Mouse (Mus musculus) ES-CJ7 (cell line): ENCODE data around the gene Lrrc72.

Source experiments
- DNase-seq: peaks from one replicate; pipeline ENCODE4 v3.0.0; 2011; ENCODE audit warnings: low read depth, low spot score

The Lrrc72 gene

GRCm38 (mm10) chr12:36253298-36253697, at the start of gene Lrrc72:
Lrrc72 (minus strand) TSS chr12:36253398.
- DNase-seq = no peak

DNA sequence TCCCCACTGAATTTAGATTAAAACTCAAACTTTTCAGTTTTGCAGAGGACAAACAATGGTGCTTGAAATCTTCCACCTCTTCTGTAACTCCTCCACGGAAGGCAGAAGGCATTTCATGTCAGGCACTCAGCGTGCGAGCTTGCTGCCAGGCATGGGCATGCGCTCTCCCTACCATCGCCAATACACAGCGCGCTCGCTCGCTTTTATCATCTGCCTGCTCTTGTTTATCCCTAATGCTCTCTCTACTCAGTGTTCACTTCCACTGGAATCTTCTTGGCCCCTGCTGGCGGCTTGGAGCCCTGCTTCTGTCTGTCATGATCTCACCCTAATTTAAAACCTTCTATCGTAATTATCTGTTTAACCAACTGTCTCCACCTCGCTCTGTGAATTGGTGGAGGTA, 49.1 kb upstream of the Lrrc72 start:
- peak; percentile 6 for DNase-seq

GRCm38 (mm10) chr12:36291346-36291745, 38.1 kb upstream of the Lrrc72 start:
- DNase-seq = no peak

GRCm38 (mm10) chr12:36290465-36290864, 37.3 kb upstream of the Lrrc72 start:
- no peak for DNase-seq

- no peak for DNase-seq
These were observed 36.4 kb upstream of the Lrrc72 start for GRCm38 (mm10) chr12:36289634-36290033.

DNA sequence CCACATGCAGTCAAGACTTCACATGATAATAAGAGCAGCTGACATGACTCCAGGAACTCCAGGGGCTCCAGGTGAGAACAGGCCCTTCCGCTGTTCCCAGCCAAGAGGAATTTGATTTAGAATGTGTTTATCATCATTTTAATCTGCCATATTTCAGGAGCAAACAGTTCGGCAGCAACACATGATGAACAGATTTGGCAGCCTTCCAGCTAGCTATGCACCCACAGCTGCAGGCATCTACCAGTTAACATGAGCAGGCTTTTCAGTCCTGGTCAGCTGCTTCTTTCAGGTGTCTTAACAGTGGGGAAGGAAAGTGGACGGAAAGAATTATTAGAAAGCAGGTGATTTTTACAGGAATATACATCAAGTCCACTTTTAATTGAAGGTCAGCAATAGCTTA, 21.6 kb upstream of the Lrrc72 start:
- no peak for DNase-seq

DNA sequence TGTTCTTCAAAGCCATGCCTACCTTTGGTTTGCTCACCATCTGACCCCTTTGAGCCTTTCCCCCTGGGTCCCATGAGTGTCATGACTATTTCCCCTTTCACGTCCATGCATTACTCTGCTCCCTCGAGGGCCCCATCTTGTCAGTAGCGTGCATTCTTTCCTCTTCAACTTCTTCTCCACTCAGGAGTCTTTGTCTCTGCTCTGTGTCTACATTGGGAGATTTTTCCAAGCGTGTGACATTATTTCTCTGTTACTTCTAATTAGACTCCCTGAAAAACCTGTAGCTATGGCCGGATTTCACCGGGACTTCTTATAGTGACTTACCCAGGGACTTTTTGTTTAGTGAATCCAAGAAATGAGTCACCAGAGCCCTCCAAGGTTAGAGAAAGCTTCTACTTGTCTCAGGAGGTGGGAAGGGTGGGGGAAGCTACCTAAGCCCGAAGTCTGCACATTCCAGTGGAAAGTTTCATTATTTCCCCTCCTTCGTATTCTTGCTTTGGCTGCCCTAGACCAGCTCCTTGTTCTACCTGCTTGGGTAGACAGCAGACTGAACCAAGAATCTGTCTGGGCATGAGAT, 14.6 kb upstream of the Lrrc72 start:
- DNase-seq = no peak

DNA sequence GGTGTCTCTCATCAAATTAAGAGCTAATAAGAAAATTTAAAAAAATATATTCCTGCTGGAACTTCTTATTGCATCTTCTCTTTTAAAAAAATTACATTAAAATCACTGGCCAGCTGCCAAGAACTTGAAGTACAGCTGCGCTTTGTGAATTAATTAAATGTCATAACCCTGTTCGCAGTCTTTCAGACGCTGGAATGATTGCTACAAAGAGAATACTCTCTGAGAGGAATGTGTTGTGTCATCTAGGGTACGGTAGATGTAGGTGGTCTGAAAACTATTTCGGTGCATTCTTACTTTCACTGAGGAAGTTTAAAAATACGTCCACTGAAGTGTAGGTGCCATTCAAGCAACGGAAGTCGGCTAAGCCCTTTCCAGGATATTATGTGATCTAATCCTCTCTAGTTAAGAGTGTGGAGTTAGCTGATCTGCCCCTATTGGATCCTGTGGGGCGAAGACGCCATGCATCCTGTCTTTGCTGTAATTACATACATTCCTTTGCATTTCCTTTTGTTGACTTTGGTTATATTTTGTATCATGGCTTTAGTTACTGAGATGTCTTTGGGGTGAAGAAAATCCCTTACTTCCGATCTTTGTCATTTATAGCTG, 9.0 kb upstream of the Lrrc72 start:
- DNase-seq = no peak

DNA sequence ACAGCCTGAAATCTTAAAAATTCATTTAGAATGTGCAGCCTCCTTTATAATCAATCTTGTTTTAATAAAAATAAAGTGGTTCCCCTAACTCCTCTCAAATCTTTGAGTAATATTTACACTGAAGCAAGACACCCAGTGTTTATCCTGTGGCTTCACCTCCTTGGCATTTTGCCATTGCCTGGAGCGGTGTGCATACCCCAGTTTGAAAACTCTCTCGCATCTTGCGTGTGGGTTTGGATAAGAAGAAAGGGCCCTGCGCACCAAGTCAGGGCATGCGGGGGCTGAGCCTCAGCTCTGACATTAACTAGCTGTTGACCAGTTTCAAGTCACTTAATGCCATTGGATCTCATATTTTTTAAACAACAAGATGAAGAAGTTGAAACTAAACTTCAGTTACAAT, 2.2 kb upstream of the Lrrc72 start:
- no peak for DNase-seq

DNA sequence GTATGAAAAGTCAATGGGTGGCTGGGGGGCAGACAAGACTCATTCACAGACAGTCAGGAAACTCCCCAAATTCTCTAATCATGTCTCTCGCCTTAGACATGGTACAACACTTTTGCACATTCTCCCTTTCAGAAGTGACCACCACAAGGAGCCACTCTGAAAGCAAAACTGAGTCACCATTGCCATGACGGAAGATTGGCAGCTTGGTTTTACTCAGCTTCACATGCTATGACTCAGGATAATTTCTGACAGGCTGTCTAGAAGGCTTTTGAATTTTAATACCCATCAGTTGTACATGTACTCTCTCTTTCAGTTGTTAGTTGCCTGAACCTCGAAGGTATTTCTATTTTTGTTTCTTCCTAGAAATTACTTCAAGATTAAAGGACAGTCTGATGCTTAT, 12.0 kb downstream of the Lrrc72 start:
- no peak for DNase-seq

DNA sequence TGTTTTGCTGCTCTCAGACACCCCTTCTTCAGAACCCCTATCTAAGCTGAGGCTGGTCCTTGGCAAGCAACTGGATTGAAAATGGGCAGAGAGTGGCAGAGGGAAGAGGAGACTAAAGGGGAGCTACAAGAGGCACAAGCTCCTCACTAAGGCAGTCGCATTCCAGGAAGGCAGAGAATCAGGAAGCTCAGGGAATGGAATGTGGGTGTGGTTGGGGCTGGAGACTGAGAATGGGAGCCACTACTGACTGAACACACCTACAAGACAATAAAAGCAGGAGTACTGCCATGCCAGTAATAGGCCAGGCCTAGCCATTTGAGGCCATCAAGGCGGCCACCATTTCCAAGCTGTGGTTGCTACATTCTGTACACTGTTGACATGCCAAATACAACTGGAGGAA, 21.8 kb downstream of the Lrrc72 start:
- DNase-seq = peak; percentile 71

GRCm38 (mm10) chr12:36224392-36224791, 28.8 kb downstream of the Lrrc72 start:
- no peak for DNase-seq

DNA sequence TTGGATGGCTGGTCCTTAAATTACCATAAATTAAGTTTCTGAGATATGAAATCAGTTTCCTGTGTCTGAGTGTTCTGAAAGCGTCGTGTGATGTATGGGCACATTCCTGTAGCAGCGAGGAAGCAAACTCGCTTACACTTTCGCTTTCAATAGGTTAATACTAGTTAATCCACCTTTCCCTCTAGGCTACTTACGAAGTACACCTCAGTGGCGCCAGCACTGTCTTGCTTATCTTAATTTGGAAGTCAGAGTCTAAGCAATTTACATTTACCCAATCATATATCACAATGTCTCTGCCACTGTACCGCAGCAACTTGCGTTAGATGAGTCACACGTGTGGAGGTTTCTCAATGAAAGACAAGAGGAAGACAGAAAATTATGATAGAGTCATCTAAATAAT, 36.3 kb downstream of the Lrrc72 start:
- DNase-seq = no peak

- no peak for DNase-seq
These were observed 37.0 kb downstream of the Lrrc72 start for GRCm38 (mm10) chr12:36216230-36216629.

DNA sequence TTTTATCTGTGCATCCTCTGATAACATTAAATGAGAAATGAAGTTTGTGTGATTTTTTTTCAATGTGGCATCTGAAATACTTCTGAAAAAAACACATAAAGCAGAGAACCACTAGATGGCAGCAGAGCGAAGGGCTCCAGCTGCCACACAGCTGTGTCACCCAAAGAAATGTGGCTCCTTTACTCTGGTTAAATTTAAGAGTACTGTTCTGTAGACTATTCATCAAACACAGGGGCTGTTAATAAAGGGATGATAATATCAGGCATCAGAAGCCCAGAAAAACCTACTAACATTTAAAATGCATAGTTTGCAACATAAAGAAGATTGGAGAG, 38.1 kb downstream of the Lrrc72 start:
- peak; percentile 44 for DNase-seq

GRCm38 (mm10) chr12:36214389-36215148, 38.6 kb downstream of the Lrrc72 start:
- DNase-seq = no peak

DNA sequence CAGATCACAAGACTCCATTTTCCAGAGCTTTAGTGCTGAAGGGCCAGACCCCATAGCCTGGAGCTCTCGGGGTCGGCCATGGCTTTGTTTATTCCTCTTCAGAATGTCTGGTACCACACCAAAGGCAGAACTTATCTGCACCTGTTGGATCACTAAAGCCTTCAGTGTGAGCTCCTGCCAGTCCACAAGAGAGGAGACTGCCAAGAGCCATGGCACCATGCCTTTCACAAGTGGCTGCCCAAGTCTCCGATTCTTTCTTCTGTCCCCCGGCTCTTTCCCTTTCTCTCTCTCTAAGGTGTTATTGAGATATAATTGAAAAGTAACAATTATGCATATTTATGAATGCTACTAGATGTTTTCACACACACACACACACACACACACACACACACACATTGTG, 43.1 kb downstream of the Lrrc72 start:
- DNase-seq = no peak

GRCm38 (mm10) chr12:36208456-36208855, 44.7 kb downstream of the Lrrc72 start:
- peak; percentile 37 for DNase-seq

DNA sequence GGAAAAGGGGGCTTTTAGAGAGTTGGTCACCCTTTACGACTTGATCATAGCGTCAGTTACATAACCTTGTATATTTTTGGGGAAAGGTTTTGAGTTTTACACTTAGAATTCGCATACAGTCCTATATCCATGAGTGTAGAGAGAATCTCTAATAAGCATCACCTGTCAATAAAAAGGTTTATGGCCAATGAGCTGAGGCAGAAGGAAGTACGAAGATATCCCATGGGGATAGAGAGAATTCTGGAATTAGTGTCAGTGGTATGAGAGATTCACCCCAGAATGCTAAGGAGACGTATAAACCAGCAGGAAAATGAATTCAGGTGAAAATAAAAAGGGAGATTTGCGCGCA, 45.4 kb downstream of the Lrrc72 start:
- DNase-seq = no peak

GRCm38 (mm10) chr12:36207072-36207799, 46.0 kb downstream of the Lrrc72 start:
- no peak for DNase-seq

DNA sequence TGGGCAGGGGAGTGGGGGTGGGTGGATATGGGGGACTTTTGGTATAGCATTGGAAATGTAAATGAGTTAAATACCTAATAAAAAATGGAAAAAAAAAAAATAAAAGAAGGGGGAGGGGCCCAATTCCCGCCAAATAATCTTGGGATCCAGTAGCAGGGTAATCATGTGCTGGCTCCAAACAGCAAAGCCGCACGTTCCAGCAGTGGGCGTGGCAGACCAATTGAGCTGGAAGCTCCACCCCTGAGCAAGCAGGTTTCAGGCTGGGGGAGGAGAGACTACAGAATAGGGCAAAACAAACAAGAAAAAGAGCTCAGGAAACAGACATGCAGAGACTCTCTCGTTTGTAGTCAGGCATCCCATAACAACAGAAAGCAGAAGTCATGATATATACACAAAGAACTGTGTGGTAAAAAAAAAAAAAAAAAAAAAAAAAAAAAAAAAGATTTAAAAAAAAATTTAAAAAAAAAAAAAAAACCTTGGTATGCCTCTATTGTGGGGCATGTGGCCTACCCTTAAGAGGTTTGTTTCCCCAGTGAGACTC, 47.5 kb downstream of the Lrrc72 start:
- DNase-seq = peak; percentile 70

- DNase-seq = no peak
These were observed 58.2 kb downstream of the Lrrc72 start for GRCm38 (mm10) chr12:36194976-36195375.
